Comparison of ENCODE assay signal across 18 mouse cellular contexts in the genomic region with DNA sequence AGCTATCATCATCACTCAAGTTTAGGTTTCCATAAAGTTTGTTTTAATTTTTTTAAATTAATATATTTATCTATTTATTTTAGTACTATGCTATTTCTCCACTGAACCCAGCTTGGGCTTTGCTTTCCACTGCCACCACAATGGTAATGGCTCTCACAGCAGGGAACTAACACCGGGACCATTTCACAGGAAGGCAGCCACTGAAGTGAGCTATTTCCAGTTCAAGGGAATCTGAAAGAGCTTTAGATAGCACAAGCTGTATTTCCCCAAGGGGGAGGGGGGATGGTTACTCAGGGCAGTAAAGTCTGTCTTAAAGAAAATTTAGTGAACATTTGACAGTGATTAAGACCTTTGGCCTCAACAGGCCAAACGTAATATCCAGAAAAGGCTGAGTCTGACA.
"Had no signal": no experiment of that assay in that cellular context is flagged by ENCODE, and none has a peak within 500 bp of the region (broad histone marks: within the 10 kb centered on the region; RNA-seq: fewer than 3 reads in every experiment).

No protein-coding gene starts in this region.

- H3K36me3 ChIP-seq: kidney, embryonic 15.5 days; limb, embryonic 10.5 days; limb, embryonic 13.5 days; liver, embryonic 12.5 days; liver, embryonic 15.5 days; lung, embryonic 15.5 days; midbrain, embryonic 10.5 days; midbrain, embryonic 13.5 days had no signal

- H3K9me3 ChIP-seq: kidney, embryonic 15.5 days; limb, embryonic 10.5 days; limb, embryonic 13.5 days; liver, embryonic 12.5 days; liver, embryonic 15.5 days; lung, embryonic 15.5 days; midbrain, embryonic 10.5 days; midbrain, embryonic 13.5 days had no signal

- DNase-seq: kidney, adult 11 months; kidney, adult 8-10 months; kidney, postnatal 10 days; kidney, postnatal 4 days; liver; lung, adult 18-20 months; lung, postnatal 14 days; thymus, adult 18-20 months; thymus, postnatal 36 days had no signal

- H3K4me3 ChIP-seq: kidney, embryonic 15.5 days; limb, embryonic 10.5 days; limb, embryonic 13.5 days; liver, embryonic 12.5 days; liver, embryonic 15.5 days; lung, embryonic 15.5 days; midbrain, embryonic 10.5 days; midbrain, embryonic 13.5 days had no signal

- H3K4me1 ChIP-seq: kidney, embryonic 15.5 days; limb, embryonic 10.5 days; limb, embryonic 13.5 days; liver, embryonic 12.5 days; liver, embryonic 15.5 days; lung, embryonic 15.5 days; midbrain, embryonic 10.5 days; midbrain, embryonic 13.5 days had no signal

- H3K4me2 ChIP-seq: kidney, embryonic 15.5 days; limb, embryonic 13.5 days; liver, embryonic 12.5 days; liver, embryonic 15.5 days; lung, embryonic 15.5 days; midbrain, embryonic 13.5 days had no signal

- H3K9ac ChIP-seq: kidney, embryonic 15.5 days; limb, embryonic 13.5 days; liver, embryonic 12.5 days; liver, embryonic 15.5 days; lung, embryonic 15.5 days; midbrain, embryonic 13.5 days had no signal

- H3K27ac ChIP-seq: kidney, embryonic 15.5 days; limb, embryonic 10.5 days; limb, embryonic 13.5 days; liver, embryonic 12.5 days; liver, embryonic 15.5 days; lung, embryonic 15.5 days; macrophage; midbrain, embryonic 10.5 days; midbrain, embryonic 13.5 days had no signal

- ATAC-seq: liver, embryonic 12.5 days; midbrain, embryonic 13.5 days had no signal

- H3K27me3 ChIP-seq: kidney, embryonic 15.5 days; limb, embryonic 13.5 days; liver, embryonic 12.5 days; liver, embryonic 15.5 days; lung, embryonic 15.5 days; midbrain, embryonic 13.5 days had no signal
